Mouse (Mus musculus) midbrain, postnatal 0 days (tissue): Measurements from ENCODE around the gene Parvg. TPM values are rescaled to one million over a fixed set of nuclear protein-coding genes. Genes with fewer than 3 reads are reported as not detected.

Source experiments
- ATAC-seq: fragments of 200-750 bp; cut with Nextera tagmentation; 2 replicates; pipeline ENCODE4 v1.8.0; 2017; ENCODE audit warnings: moderate number of reproducible peaks, mild to moderate bottlenecking, moderate TSS enrichment, moderate library complexity; ENCODE audit not compliant: low FRiP score
- DNase-seq: peaks from one replicate; pipeline ENCODE4 v3.0.0-alpha.2; 2015; ENCODE audit warnings: low spot score
- H3K27ac ChIP-seq: fragments of 300-500 bp; sonication (generic); 2 replicates; pipeline ENCODE4 v1.5.1; 2014; ENCODE audit warnings: low read depth, mild to moderate bottlenecking, low read length, mixed read lengths
- H3K27me3 ChIP-seq: fragments of 300-500 bp; sonication (generic); 2 replicates; pipeline ENCODE4 v1.6.1; 2014; ENCODE audit warnings: low read length, control low read depth, mixed read lengths; ENCODE audit not compliant: insufficient read depth
- H3K36me3 ChIP-seq: fragments of 300-500 bp; sonication (generic); 2 replicates; pipeline ENCODE4 v1.6.1; 2014; ENCODE audit warnings: low read length, control low read depth, mixed read lengths; ENCODE audit not compliant: insufficient read depth
- H3K4me1 ChIP-seq: fragments of 300-500 bp; sonication (generic); 2 replicates; pipeline ENCODE4 v1.6.1; 2014; ENCODE audit warnings: mild to moderate bottlenecking, control low read depth, antibody characterized with exemption, low read length, mixed read lengths; ENCODE audit not compliant: insufficient read depth
- H3K4me2 ChIP-seq: fragments of 300-500 bp; sonication (generic); 2 replicates; pipeline ENCODE4 v1.6.1; 2014; ENCODE audit warnings: low read depth, mild to moderate bottlenecking, low read length, mixed read lengths; ENCODE audit not compliant: poor library complexity, severe bottlenecking
- H3K4me3 ChIP-seq: fragments of 300-500 bp; sonication (generic); 2 replicates; pipeline ENCODE4 v1.5.1; 2014; ENCODE audit warnings: low read depth, mild to moderate bottlenecking, low read length, moderate library complexity
- H3K9ac ChIP-seq: fragments of 300-500 bp; sonication (generic); replicated peaks from 2 replicates; pipeline ENCODE4 v1.6.1; 2014; ENCODE audit warnings: mild to moderate bottlenecking, low read length, moderate library complexity, mixed read lengths; ENCODE audit not compliant: poor library complexity, severe bottlenecking
- H3K9me3 ChIP-seq: fragments of 300-500 bp; sonication (generic); 2 replicates; pipeline ENCODE4 v1.6.1; 2016; ENCODE audit warnings: low read length, control low read depth
- CTCF ChIP-seq: IDR thresholded peaks from 2 replicates; pipeline ENCODE4 v1.5.1; 2016; ENCODE audit warnings: antibody characterized with exemption, mild to moderate bottlenecking
- WGBS: fragments of 180-500 bp; shearing (Covaris S2); extraction: QIAGEN DNeasy Blood & Tissue Kit; methylation state at CpG from one replicate; pipeline ENCODE4 v1.1.7; 2014; 5-methylcytosine and 5-hydroxymethylcytosine counted together
- polyA plus RNA-seq: library from polyadenylated mRNA; unstranded; fragments of >200 nt; fragmentation: Nextera tagmentation; extraction: Ambion mirVana; gene quantifications from 2 replicates; pipeline ENCODE4 v1.2.1, GENCODE M21; 2015
- total RNA-seq: library from RNA; depleted of rRNA; stranded (reverse); fragments of >200 nt; gene quantifications from 2 replicates; pipeline ENCODE4 v1.2.3, GENCODE M21; 2014

The Parvg gene
- total and polyA plus RNA-seq, 2 experiments from 2014 or later = 1.7 TPM

- ATAC-seq = no peak
- no peaks in the 10 kb centered on the region for H3K36me3 ChIP-seq
- no peak overlapping the region for H3K4me2 ChIP-seq
- H3K4me3 ChIP-seq = no peak overlapping the region
- WGBS = 59% methylated on average over 5 of the region's 5 CpGs
- H3K9me3 ChIP-seq = peaks cover 4% of the 10 kb centered on the region; the same call in 1 of the 2 replicates
- no peak overlapping the region for H3K9ac ChIP-seq
- DNase-seq = no peak
- no peaks in the 10 kb centered on the region for H3K4me1 ChIP-seq
- TF ChIP-seq CTCF = no peak
- H3K27ac ChIP-seq = no peak overlapping the region
- no peaks in the 10 kb centered on the region for H3K27me3 ChIP-seq
Measured at GRCm38 (mm10) chr15:84372801-84373200, 49.0 kb downstream of the Parvg start.

GRCm38 (mm10) chr15:84378734-84379133 lies 54.9 kb downstream of the Parvg start:
- WGBS = 91% methylated on average over 9 of the region's 9 CpGs
- Histone ChIP-seq H3K27ac (no peak overlapping the region), H3K4me1 (no peaks in the 10 kb centered on the region), H3K36me3 (peaks cover 3% of the 10 kb centered on the region; the same call in 1 of the 2 replicates), H3K9ac (no peak overlapping the region), H3K27me3 (no peaks in the 10 kb centered on the region), H3K4me2 (no peak overlapping the region), H3K9me3 (peaks cover 4% of the 10 kb centered on the region; the same call in 1 of the 2 replicates), H3K4me3 (no peak overlapping the region)
- DNase-seq = no peak
- no peak for ATAC-seq
- TF ChIP-seq CTCF = no peak

- Histone ChIP-seq H3K9me3 (peaks cover 4% of the 10 kb centered on the region; the same call in 1 of the 2 replicates), H3K4me1 (no peaks in the 10 kb centered on the region), H3K36me3 (peaks cover 3% of the 10 kb centered on the region; the same call in 1 of the 2 replicates), H3K9ac (no peak overlapping the region), H3K27me3 (no peaks in the 10 kb centered on the region), H3K4me3 (no peak overlapping the region), H3K4me2 (no peak overlapping the region), H3K27ac (no peak overlapping the region)
- TF ChIP-seq CTCF = no peak
- DNase-seq (no peak), ATAC-seq (no peak)
- WGBS = 86% methylated on average over 10 of the region's 10 CpGs
Measured at GRCm38 (mm10) chr15:84380181-84380580, 56.4 kb downstream of the Parvg start.

- no peak overlapping the region for H3K27ac ChIP-seq
- ATAC-seq (no peak), DNase-seq (no peak)
- peaks cover 3% of the 10 kb centered on the region; the same call in 1 of the 2 replicates for H3K36me3 ChIP-seq
- H3K27me3 ChIP-seq = no peaks in the 10 kb centered on the region
- no peak overlapping the region for H3K9ac ChIP-seq
- no peak for TF ChIP-seq CTCF
- H3K4me3 ChIP-seq = no peak overlapping the region
- WGBS = 92% methylated on average over 9 of the region's 9 CpGs
- H3K9me3 ChIP-seq = no peaks in the 10 kb centered on the region
- H3K4me2 ChIP-seq = no peak overlapping the region
- H3K4me1 ChIP-seq = no peaks in the 10 kb centered on the region
Measured at GRCm38 (mm10) chr15:84384066-84384465, 60.2 kb downstream of the Parvg start.

GRCm38 (mm10) chr15:84385995-84386565 lies 62.3 kb downstream of the Parvg start:
- Histone ChIP-seq H3K4me2 (no peak overlapping the region), H3K27ac (no peak overlapping the region), H3K9ac (no peak overlapping the region), H3K4me3 (no peak overlapping the region), H3K9me3 (no peaks in the 10 kb centered on the region), H3K4me1 (no peaks in the 10 kb centered on the region), H3K27me3 (no peaks in the 10 kb centered on the region), H3K36me3 (peaks cover 3% of the 10 kb centered on the region; the same call in 1 of the 2 replicates)
- ATAC-seq = no peak
- 86% methylated on average over 8 of the region's 8 CpGs for WGBS
- no peak for TF ChIP-seq CTCF
- DNase-seq = no peak

- Histone ChIP-seq H3K36me3 (no peaks in the 10 kb centered on the region), H3K4me2 (no peak overlapping the region), H3K9me3 (no peaks in the 10 kb centered on the region), H3K27me3 (no peaks in the 10 kb centered on the region), H3K9ac (no peak overlapping the region), H3K4me3 (no peak overlapping the region), H3K4me1 (peaks cover 6% of the 10 kb centered on the region), H3K27ac (no peak overlapping the region)
- DNase-seq (no peak), ATAC-seq (no peak)
- 91% methylated on average over 8 of the region's 8 CpGs for WGBS
- no peak for TF ChIP-seq CTCF
Measured at GRCm38 (mm10) chr15:84388698-84389131, 64.9 kb downstream of the Parvg start.
